ENCODE assay signal across 8 mouse cellular contexts in genomic region chr11:61615686-61616522, GRCm38 (mm10). TPM values are rescaled to one million over a fixed set of nuclear protein-coding genes. Genes with fewer than 3 reads are reported as not detected.
DNase-seq lines count a peak whose midpoint lies in the region; TF ChIP-seq lines count a peak whose summit lies in the region.

No protein-coding gene starts in this region.

- no peaks in the 10 kb centered on the region for H3K9me3 ChIP-seq in limb, embryonic 10.5 days (replicated peaks)

- H3K4me2 ChIP-seq in myocyte (ENCODE audit: low read depth): peak overlapping the region; percentile 70

- H3K4me3 ChIP-seq in heart, adult 2 months: peak overlapping the region; percentile 28
- peak overlapping the region; percentile 48 for H3K4me3 ChIP-seq in limb, embryonic 10.5 days
- no peak overlapping the region for H3K4me3 ChIP-seq in myocyte

- peak overlapping the region; percentile 15 for H3K9ac ChIP-seq in heart, adult 2 months (ENCODE audit: low read depth, low read length)

- no peak overlapping the region for H3ac ChIP-seq in myocyte (ENCODE audit: control insufficient read depth, insufficient read length)

- intact Hi-C loops in heart, adult 2 months (cut with DNase I): loop anchor here (2.0 kb wide), 1 partner anchor 83 kb away; no protein-coding TSS in a partner anchor
- intact Hi-C loops in left cerebral cortex, postnatal 4 days (cut with DNase I): no loop called here

- peak overlapping the region; percentile 96 for H3K27ac ChIP-seq in heart, adult 2 months
- peak overlapping the region; percentile 72 for H3K27ac ChIP-seq in limb, embryonic 10.5 days

- peaks cover 33% of the 10 kb centered on the region for H3K4me1 ChIP-seq in heart, adult 2 months (ENCODE audit: control insufficient read depth, insufficient read depth, low read length)
- H3K4me1 ChIP-seq in limb, embryonic 10.5 days: peaks cover 30% of the 10 kb centered on the region

- H3K36me3 ChIP-seq in heart, adult 2 months (ENCODE audit: control insufficient read depth, insufficient read depth, low read length): peaks cover 4% of the 10 kb centered on the region; the same call in 1 of the 2 replicates
- no peaks in the 10 kb centered on the region for H3K36me3 ChIP-seq in limb, embryonic 10.5 days
- no peaks in the 10 kb centered on the region for H3K36me3 ChIP-seq in myocyte (ENCODE audit: control insufficient read depth, insufficient read depth)

- 23% methylated on average over 20 of the region's 22 CpGs for WGBS in heart, adult 2 months
- 8% methylated on average over 19 of the region's 22 CpGs for WGBS in limb, embryonic 10.5 days

- H3K27me3 ChIP-seq in heart, adult 2 months (ENCODE audit: control insufficient read depth, insufficient read depth, low read length): no peaks in the 10 kb centered on the region
- H3K27me3 ChIP-seq in limb, embryonic 10.5 days (ENCODE audit: low read depth, poor library complexity, severe bottlenecking): 0 out of 2 replicates have a peak, but pooled peaks cover 2% of the 10 kb centered on the region
- no peaks in the 10 kb centered on the region for H3K27me3 ChIP-seq in myocyte (ENCODE audit: control insufficient read depth, insufficient read depth, insufficient read length)

- TF ChIP-seq CTCF in heart, adult 2 months (IDR thresholded peaks at IDR 0.05): no peak

- TF ChIP-seq EP300 in heart, adult 2 months (IDR thresholded peaks at IDR 0.05; ENCODE audit: insufficient read depth, low read depth, low read length): no peak

- peak; percentile 28 to 33 for DNase-seq in cerebellum, postnatal 10 days
- no peak for DNase-seq in cerebellum, adult 11-12 months
- DNase-seq in cerebellum, postnatal 36 days: peak; percentile 18 to 19
- peak; percentile 48 to 58 for DNase-seq in heart, adult 2 months
- DNase-seq in limb, embryonic 10.5 days (ENCODE audit: low spot score): peak; percentile 54
- DNase-seq in left cerebral cortex, postnatal 4 days: no peak
- DNase-seq in layer of hippocampus, adult 8-10 months (ENCODE audit: low spot score in 2 of 2): no peak

- no peaks in the 10 kb centered on the region for H3K79me2 ChIP-seq in heart, adult 2 months (replicated peaks; ENCODE audit: control insufficient read depth, insufficient read depth, low read length)
- no peaks in the 10 kb centered on the region for H3K79me2 ChIP-seq in myocyte (ENCODE audit: control insufficient read depth, insufficient read depth)

- no peak for TF ChIP-seq POLR2A in heart, adult 2 months (IDR thresholded peaks at IDR 0.05; ENCODE audit: insufficient read depth, low read depth, low read length)
- no peak for TF ChIP-seq POLR2A in myocyte (IDR thresholded peaks at IDR 0.05; ENCODE audit: insufficient read length, low read depth)

TF ChIP-seq in myocyte, 11 proteins besides CTCF, POLR2A, EP300 and RAD21:
- no peak for TF ChIP-seq USF1 (IDR thresholded peaks at IDR 0.05; ENCODE audit: low read depth)
- TF ChIP-seq MYOD1 (IDR thresholded peaks at IDR 0.05; ENCODE audit: control insufficient read depth in 1 of 3, insufficient read length in 2 of 3, low read depth in 2 of 3): peak in 2 of 3 experiments; percentile 64 to 78
- TF ChIP-seq MYOG (IDR thresholded peaks at IDR 0.05; ENCODE audit: control insufficient read depth in 1 of 3, insufficient read depth in 1 of 3, insufficient read length in 2 of 3, low read depth in 2 of 3): peak; percentile 31 to 68 (median 47)
- peak; percentile 22 for TF ChIP-seq TCF12 (IDR thresholded peaks at IDR 0.05; ENCODE audit: insufficient read depth, poor library complexity, severe bottlenecking)

RNA-seq across cellular contexts. Expression of gene Epn2, which starts 36.4 kb away (rescaled TPM):
- total RNA-seq in heart, adult 2 months (2021): 10 to 100 TPM; 23.1 to 24.9 TPM
- polyA plus RNA-seq in heart, adult 2 months (2012; rRNA removed): 20.4 and 29.2 TPM in 2 replicates
- 20.3 and 24.1 TPM in 2 replicates for polyA plus RNA-seq in limb, embryonic 10.5 days (2016; fragmentation: Nextera tagmentation; extraction: Ambion mirVana)
- polyA plus RNA-seq in myocyte (2012; fragmentation: generic; extraction: Trizol): 14.1 TPM
- 10 to 100 TPM; 99.3 to 99.6 TPM for total RNA-seq in left cerebral cortex, postnatal 4 days (2021)
- 100 to 1,000 TPM; 123 to 157 (median 152) TPM for total RNA-seq in layer of hippocampus, adult 8-10 months (2022)

RNA-seq across cellular contexts. Expression of gene Grap, which starts 37.2 kb away (rescaled TPM):
- total RNA-seq in heart, adult 2 months (2021): 10 to 100 TPM; 10.6 to 11.3 TPM
- polyA plus RNA-seq in heart, adult 2 months (2012; rRNA removed): 10.5 and 11.7 TPM in 2 replicates
- polyA plus RNA-seq in limb, embryonic 10.5 days (2016; fragmentation: Nextera tagmentation; extraction: Ambion mirVana): 6.9 and 7.1 TPM in 2 replicates
- polyA plus RNA-seq in myocyte (2012; fragmentation: generic; extraction: Trizol): 0.06 TPM
- 1 to 10 TPM; 5.8 to 6.1 TPM for total RNA-seq in left cerebral cortex, postnatal 4 days (2021)
- total RNA-seq in layer of hippocampus, adult 8-10 months (2022): 1 to 10 TPM; 4.3 to 6.3 (median 5.2) TPM

Comparison
In these comparisons a context has a peak if more than half of its experiments do, and no peak if none do; other contexts are left out.
1. DNase-seq: peak in cerebellum, postnatal 10 days (2 of 2), cerebellum, postnatal 36 days (2 of 2), heart, adult 2 months (2 of 2) and limb, embryonic 10.5 days (single experiment); none in cerebellum, adult 11-12 months (single experiment), left cerebral cortex, postnatal 4 days (single experiment) and layer of hippocampus, adult 8-10 months (0 of 2).